Mouse (Mus musculus): ENCODE measurements around the gene Spata16. TPM values are rescaled to one million over a fixed set of nuclear protein-coding genes. Genes with fewer than 3 reads are reported as not detected.
A peak's percentile ranks its signal among the peaks of the same experiment; 100 is the strongest.

Spata16 gene
- polyA plus RNA-seq, 1 experiment from 2014 or later = not detected

- Histone ChIP-seq H3K27me3 (replicated peaks; ENCODE audit: low read depth, poor library complexity, severe bottlenecking) (no peaks in the 10 kb centered on the region), H3K4me1 (no peaks in the 10 kb centered on the region), H3K9me3 (no peaks in the 10 kb centered on the region), H3K36me3 (replicated peaks) (no peaks in the 10 kb centered on the region), H3K4me3 (no peak overlapping the region), H3K27ac (replicated peaks) (no peak overlapping the region)
- 93% methylated on average over 6 of the region's 6 CpGs for WGBS
- no peak for DNase-seq (ENCODE audit: low spot score)
These were observed 115.0 kb downstream of the Spata16 start for GRCm38 (mm10) chr3:26752441-26752840.

- Histone ChIP-seq H3K27ac (replicated peaks) (no peak overlapping the region), H3K4me3 (no peak overlapping the region), H3K36me3 (replicated peaks) (no peaks in the 10 kb centered on the region), H3K9me3 (no peaks in the 10 kb centered on the region), H3K27me3 (replicated peaks; ENCODE audit: low read depth, poor library complexity, severe bottlenecking) (no peaks in the 10 kb centered on the region), H3K4me1 (no peaks in the 10 kb centered on the region)
- WGBS = 62% methylated on average over 12 of the region's 12 CpGs
- DNase-seq (ENCODE audit: low spot score) = peak; percentile 16
These were observed 156.1 kb downstream of the Spata16 start for GRCm38 (mm10) chr3:26793334-26794101.

- no peaks in the 10 kb centered on the region for H3K4me1 ChIP-seq
- H3K4me3 ChIP-seq = no peak overlapping the region
- 87% methylated on average over 7 of the region's 7 CpGs for WGBS
- no peaks in the 10 kb centered on the region for H3K27me3 ChIP-seq (replicated peaks; ENCODE audit: low read depth, poor library complexity, severe bottlenecking)
- no peaks in the 10 kb centered on the region for H3K36me3 ChIP-seq (replicated peaks)
- no peak for DNase-seq (ENCODE audit: low spot score)
- H3K27ac ChIP-seq (replicated peaks) = no peak overlapping the region
- no peaks in the 10 kb centered on the region for H3K9me3 ChIP-seq
These were observed 158.6 kb downstream of the Spata16 start for GRCm38 (mm10) chr3:26795851-26796538.

GRCm38 (mm10) chr3:26796954-26797353 lies 159.5 kb downstream of the Spata16 start:
- Histone ChIP-seq H3K27me3 (replicated peaks; ENCODE audit: low read depth, poor library complexity, severe bottlenecking) (no peaks in the 10 kb centered on the region), H3K4me3 (no peak overlapping the region), H3K27ac (replicated peaks) (no peak overlapping the region), H3K36me3 (replicated peaks) (no peaks in the 10 kb centered on the region), H3K4me1 (no peaks in the 10 kb centered on the region), H3K9me3 (no peaks in the 10 kb centered on the region)
- no peak for DNase-seq (ENCODE audit: low spot score)
- whole genome bisulfite sequencing = 80% methylated on average over 1 of the region's 1 CpGs

- H3K4me1 ChIP-seq = no peaks in the 10 kb centered on the region
- no peak for DNase-seq (ENCODE audit: low spot score)
- no peak overlapping the region for H3K4me3 ChIP-seq
- H3K27me3 ChIP-seq (replicated peaks; ENCODE audit: low read depth, poor library complexity, severe bottlenecking) = no peaks in the 10 kb centered on the region
- H3K9me3 ChIP-seq = no peaks in the 10 kb centered on the region
- H3K27ac ChIP-seq (replicated peaks) = no peak overlapping the region
- H3K36me3 ChIP-seq (replicated peaks) = no peaks in the 10 kb centered on the region
- WGBS = 87% methylated on average over 8 of the region's 8 CpGs
These were observed 176.9 kb downstream of the Spata16 start for GRCm38 (mm10) chr3:26814307-26814706.

- WGBS = 94% methylated on average over 5 of the region's 5 CpGs
- DNase-seq (ENCODE audit: low spot score) = no peak
- no peak overlapping the region for H3K4me3 ChIP-seq
These were observed 178.3 kb downstream of the Spata16 start for GRCm38 (mm10) chr3:26815764-26816163.

GRCm38 (mm10) chr3:26819398-26819797 lies 182.0 kb downstream of the Spata16 start:
- Histone ChIP-seq H3K27ac (replicated peaks) (no peak overlapping the region), H3K4me3 (no peak overlapping the region), H3K9me3 (no peaks in the 10 kb centered on the region), H3K27me3 (replicated peaks; ENCODE audit: low read depth, poor library complexity, severe bottlenecking) (no peaks in the 10 kb centered on the region), H3K36me3 (replicated peaks) (no peaks in the 10 kb centered on the region), H3K4me1 (no peaks in the 10 kb centered on the region)
- no peak for DNase-seq (ENCODE audit: low spot score)
- WGBS = 56% methylated on average over 5 of the region's 5 CpGs

More at GRCm38 (mm10) chr3:26815764-26816163, 178.3 kb downstream of the Spata16 start:
- Histone ChIP-seq H3K27me3 (replicated peaks; ENCODE audit: low read depth, poor library complexity, severe bottlenecking) (no peaks in the 10 kb centered on the region), H3K36me3 (replicated peaks) (no peaks in the 10 kb centered on the region), H3K4me1 (no peaks in the 10 kb centered on the region), H3K27ac (replicated peaks) (no peak overlapping the region), H3K9me3 (no peaks in the 10 kb centered on the region)

- 86% methylated on average over 7 of the region's 7 CpGs for WGBS
These were observed 189.8 kb downstream of the Spata16 start for GRCm38 (mm10) chr3:26826958-26827839.

GRCm38 (mm10) chr3:26832954-26833353 lies 195.5 kb downstream of the Spata16 start:
- Histone ChIP-seq H3K36me3 (replicated peaks) (no peaks in the 10 kb centered on the region), H3K4me3 (no peak overlapping the region), H3K4me1 (no peaks in the 10 kb centered on the region), H3K27me3 (replicated peaks; ENCODE audit: low read depth, poor library complexity, severe bottlenecking) (no peaks in the 10 kb centered on the region), H3K9me3 (no peaks in the 10 kb centered on the region), H3K27ac (replicated peaks) (no peak overlapping the region)
- WGBS = 89% methylated on average over 5 of the region's 5 CpGs
- DNase-seq (ENCODE audit: low spot score) = no peak

More at GRCm38 (mm10) chr3:26826958-26827839, 189.8 kb downstream of the Spata16 start:
- DNase-seq (ENCODE audit: low spot score) = no peak
- Histone ChIP-seq H3K4me3 (no peak overlapping the region), H3K36me3 (replicated peaks) (no peaks in the 10 kb centered on the region), H3K9me3 (no peaks in the 10 kb centered on the region), H3K4me1 (no peaks in the 10 kb centered on the region), H3K27me3 (replicated peaks; ENCODE audit: low read depth, poor library complexity, severe bottlenecking) (no peaks in the 10 kb centered on the region), H3K27ac (replicated peaks) (no peak overlapping the region)

- H3K4me3 ChIP-seq = no peak overlapping the region
- 76% methylated on average over 21 of the region's 21 CpGs for WGBS
- no peaks in the 10 kb centered on the region for H3K4me1 ChIP-seq
- H3K9me3 ChIP-seq = no peaks in the 10 kb centered on the region
- no peak overlapping the region; the same call in 1 of the 2 replicates for H3K27ac ChIP-seq (replicated peaks)
- DNase-seq (ENCODE audit: low spot score) = peak; percentile 44
- no peaks in the 10 kb centered on the region for H3K27me3 ChIP-seq (replicated peaks; ENCODE audit: low read depth, poor library complexity, severe bottlenecking)
- no peaks in the 10 kb centered on the region for H3K36me3 ChIP-seq (replicated peaks)
These were observed 197.0 kb downstream of the Spata16 start for GRCm38 (mm10) chr3:26834178-26835050.

GRCm38 (mm10) chr3:26835051-26835755 lies 197.8 kb downstream of the Spata16 start:
- Histone ChIP-seq H3K27ac (replicated peaks) (no peak overlapping the region), H3K4me3 (no peak overlapping the region), H3K27me3 (replicated peaks; ENCODE audit: low read depth, poor library complexity, severe bottlenecking) (no peaks in the 10 kb centered on the region), H3K4me1 (no peaks in the 10 kb centered on the region), H3K36me3 (replicated peaks) (no peaks in the 10 kb centered on the region), H3K9me3 (no peaks in the 10 kb centered on the region)
- WGBS = 91% methylated on average over 17 of the region's 17 CpGs
- DNase-seq (ENCODE audit: low spot score) = no peak
